Mouse (Mus musculus): ENCODE data around the gene Ropn1. TPM values are rescaled to one million over a fixed set of nuclear protein-coding genes. Genes with fewer than 3 reads are reported as not detected.

The Ropn1 gene
- total and polyA plus RNA-seq, 2 experiments from 2014 or later: not detected

GRCm38 (mm10) chr16:34672822-34673221 is 23.1 kb downstream of the Ropn1 start:
- no peak for TF ChIP-seq CTCF (IDR thresholded peaks at IDR 0.05)
- Histone ChIP-seq H3K9me3 (ENCODE audit: low read length) (no peaks in the 10 kb centered on the region), H3K36me3 (ENCODE audit: insufficient read depth, low read length) (no peaks in the 10 kb centered on the region), H3K27me3 (ENCODE audit: insufficient read depth, low read length) (no peaks in the 10 kb centered on the region), H3K4me3 (ENCODE audit: low read depth, low read length) (no peak overlapping the region), H3K4me1 (ENCODE audit: insufficient read depth, low read length) (no peaks in the 10 kb centered on the region; the same call in 1 of the 2 replicates), H3K4me2 (ENCODE audit: low read depth, low read length, poor library complexity, severe bottlenecking) (no peak overlapping the region), H3K27ac (ENCODE audit: low read depth, low read length) (no peak overlapping the region), H3K9ac (replicated peaks; ENCODE audit: low read length, poor library complexity, severe bottlenecking) (no peak overlapping the region)
- ATAC-seq (ENCODE audit: low FRiP score): no peak
- DNase-seq (ENCODE audit: low spot score): no peak
- WGBS: 54% methylated on average over 3 of the region's 3 CpGs

DNA sequence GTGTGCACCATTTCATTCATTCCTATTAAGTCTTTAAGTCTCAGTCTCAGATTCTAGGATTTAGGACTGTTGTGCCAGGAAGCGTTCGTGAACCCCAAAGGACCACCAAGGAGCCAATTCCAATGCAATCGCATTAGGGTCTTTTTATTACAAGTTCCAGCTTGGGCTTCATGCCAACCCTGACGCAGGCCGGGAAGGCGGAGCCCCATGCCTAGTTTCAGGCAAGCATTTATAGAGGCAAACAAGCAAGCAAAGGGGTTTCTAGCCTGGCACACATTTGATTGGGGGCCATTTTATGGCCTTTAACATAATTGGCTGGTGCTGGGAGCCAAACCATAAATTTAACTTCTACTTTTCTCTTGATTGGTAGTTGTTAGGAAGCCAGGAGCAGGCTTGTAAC is 24.6 kb downstream of the Ropn1 start:
- no peak for TF ChIP-seq CTCF (IDR thresholded peaks at IDR 0.05)
- 73% methylated on average over 6 of the region's 6 CpGs for WGBS
- Histone ChIP-seq H3K4me3 (ENCODE audit: low read depth, low read length) (no peak overlapping the region), H3K36me3 (ENCODE audit: insufficient read depth, low read length) (no peaks in the 10 kb centered on the region), H3K4me1 (ENCODE audit: insufficient read depth, low read length) (no peaks in the 10 kb centered on the region), H3K4me2 (ENCODE audit: low read depth, low read length, poor library complexity, severe bottlenecking) (no peak overlapping the region), H3K9me3 (ENCODE audit: low read length) (no peaks in the 10 kb centered on the region), H3K27me3 (ENCODE audit: insufficient read depth, low read length) (no peaks in the 10 kb centered on the region), H3K27ac (ENCODE audit: low read depth, low read length) (no peak overlapping the region), H3K9ac (replicated peaks; ENCODE audit: low read length, poor library complexity, severe bottlenecking) (no peak overlapping the region)
- DNase-seq (ENCODE audit: low spot score) (no peak), ATAC-seq (ENCODE audit: low FRiP score) (no peak)

GRCm38 (mm10) chr16:34681823-34682222 is 32.1 kb downstream of the Ropn1 start:
- TF ChIP-seq CTCF (IDR thresholded peaks at IDR 0.05): no peak

GRCm38 (mm10) chr16:34689879-34690278 is 40.2 kb downstream of the Ropn1 start:
- H3K9me3 ChIP-seq (ENCODE audit: low read length): no peaks in the 10 kb centered on the region
- DNase-seq (ENCODE audit: low spot score) (no peak), ATAC-seq (ENCODE audit: low FRiP score) (no peak)
- no peaks in the 10 kb centered on the region for H3K36me3 ChIP-seq (ENCODE audit: insufficient read depth, low read length)
- peak overlapping the region; percentile 62; the same call in 1 of the 2 replicates for H3K4me3 ChIP-seq (ENCODE audit: low read depth, low read length)
- peak overlapping the region; percentile 91 for H3K27ac ChIP-seq (ENCODE audit: low read depth, low read length)
- TF ChIP-seq CTCF (IDR thresholded peaks at IDR 0.05): no peak
- peaks cover 6% of the 10 kb centered on the region; the same call in 1 of the 2 replicates for H3K4me1 ChIP-seq (ENCODE audit: insufficient read depth, low read length)
- no peak overlapping the region for H3K9ac ChIP-seq (replicated peaks; ENCODE audit: low read length, poor library complexity, severe bottlenecking)
- peak overlapping the region; percentile 76 for H3K4me2 ChIP-seq (ENCODE audit: low read depth, low read length, poor library complexity, severe bottlenecking)
- no peaks in the 10 kb centered on the region for H3K27me3 ChIP-seq (ENCODE audit: insufficient read depth, low read length)
- 69% methylated on average over 3 of the region's 3 CpGs for WGBS

More at GRCm38 (mm10) chr16:34681823-34682222, 32.1 kb downstream of the Ropn1 start:
- H3K27ac ChIP-seq (ENCODE audit: low read depth, low read length): no peak overlapping the region
- H3K27me3 ChIP-seq (ENCODE audit: insufficient read depth, low read length): no peaks in the 10 kb centered on the region
- H3K4me1 ChIP-seq (ENCODE audit: insufficient read depth, low read length): no peaks in the 10 kb centered on the region
- no peaks in the 10 kb centered on the region for H3K36me3 ChIP-seq (ENCODE audit: insufficient read depth, low read length)
- no peak overlapping the region for H3K4me2 ChIP-seq (ENCODE audit: low read depth, low read length, poor library complexity, severe bottlenecking)
- DNase-seq (ENCODE audit: low spot score) (no peak), ATAC-seq (ENCODE audit: low FRiP score) (no peak)
- H3K9me3 ChIP-seq (ENCODE audit: low read length): no peaks in the 10 kb centered on the region
- no peak overlapping the region for H3K4me3 ChIP-seq (ENCODE audit: low read depth, low read length)
- H3K9ac ChIP-seq (replicated peaks; ENCODE audit: low read length, poor library complexity, severe bottlenecking): no peak overlapping the region

GRCm38 (mm10) chr16:34690334-34691144 is 40.8 kb downstream of the Ropn1 start, which contains the start of gene Ccdc14:
Ccdc14 (plus strand) TSS chr16:34690616.
- ATAC-seq (ENCODE audit: low FRiP score) (peak; percentile 86), DNase-seq (ENCODE audit: low spot score) (peak; percentile 90)
- no peak for TF ChIP-seq CTCF (IDR thresholded peaks at IDR 0.05)
- Histone ChIP-seq H3K9me3 (ENCODE audit: low read length) (no peaks in the 10 kb centered on the region), H3K27ac (ENCODE audit: low read depth, low read length) (peak within 1 kb of the TSS; percentile 91), H3K4me1 (ENCODE audit: insufficient read depth, low read length) (peaks cover 6% of the 10 kb centered on the region; the same call in 1 of the 2 replicates), H3K9ac (replicated peaks; ENCODE audit: low read length, poor library complexity, severe bottlenecking) (peak within 1 kb of the TSS; percentile 70), H3K27me3 (ENCODE audit: insufficient read depth, low read length) (no peaks in the 10 kb centered on the region), H3K4me3 (ENCODE audit: low read depth, low read length) (peak within 1 kb of the TSS; percentile 62), H3K4me2 (ENCODE audit: low read depth, low read length, poor library complexity, severe bottlenecking) (peak within 1 kb of the TSS; percentile 76), H3K36me3 (ENCODE audit: insufficient read depth, low read length) (no peaks in the 10 kb centered on the region)
- WGBS: under 1% methylated on average over 52 of the region's 53 CpGs

GRCm38 (mm10) chr16:34691156-34691555 is 41.4 kb downstream of the Ropn1 start:
- ATAC-seq (ENCODE audit: low FRiP score): no peak
- no peak for TF ChIP-seq CTCF (IDR thresholded peaks at IDR 0.05)

More at GRCm38 (mm10) chr16:34691156-34691555, 41.4 kb downstream of the Ropn1 start:
- Histone ChIP-seq H3K4me2 (ENCODE audit: low read depth, low read length, poor library complexity, severe bottlenecking) (peak overlapping the region; percentile 76), H3K36me3 (ENCODE audit: insufficient read depth, low read length) (no peaks in the 10 kb centered on the region), H3K9ac (replicated peaks; ENCODE audit: low read length, poor library complexity, severe bottlenecking) (peak overlapping the region; percentile 70), H3K4me3 (ENCODE audit: low read depth, low read length) (peak overlapping the region; percentile 62), H3K27me3 (ENCODE audit: insufficient read depth, low read length) (no peaks in the 10 kb centered on the region), H3K4me1 (ENCODE audit: insufficient read depth, low read length) (peaks cover 6% of the 10 kb centered on the region; the same call in 1 of the 2 replicates), H3K27ac (ENCODE audit: low read depth, low read length) (peak overlapping the region; percentile 91), H3K9me3 (ENCODE audit: low read length) (no peaks in the 10 kb centered on the region)
- DNase-seq (ENCODE audit: low spot score): no peak
- 11% methylated on average over 11 of the region's 11 CpGs for WGBS
